Mouse (Mus musculus): ENCODE measurements at regions not wholly inside any gene's neighbourhood (a gene's known extent, or its start where the extent isn't known, plus 50 kb on each side); places are given as distances from the start of the nearest gene placed in this dataset.

DNA sequence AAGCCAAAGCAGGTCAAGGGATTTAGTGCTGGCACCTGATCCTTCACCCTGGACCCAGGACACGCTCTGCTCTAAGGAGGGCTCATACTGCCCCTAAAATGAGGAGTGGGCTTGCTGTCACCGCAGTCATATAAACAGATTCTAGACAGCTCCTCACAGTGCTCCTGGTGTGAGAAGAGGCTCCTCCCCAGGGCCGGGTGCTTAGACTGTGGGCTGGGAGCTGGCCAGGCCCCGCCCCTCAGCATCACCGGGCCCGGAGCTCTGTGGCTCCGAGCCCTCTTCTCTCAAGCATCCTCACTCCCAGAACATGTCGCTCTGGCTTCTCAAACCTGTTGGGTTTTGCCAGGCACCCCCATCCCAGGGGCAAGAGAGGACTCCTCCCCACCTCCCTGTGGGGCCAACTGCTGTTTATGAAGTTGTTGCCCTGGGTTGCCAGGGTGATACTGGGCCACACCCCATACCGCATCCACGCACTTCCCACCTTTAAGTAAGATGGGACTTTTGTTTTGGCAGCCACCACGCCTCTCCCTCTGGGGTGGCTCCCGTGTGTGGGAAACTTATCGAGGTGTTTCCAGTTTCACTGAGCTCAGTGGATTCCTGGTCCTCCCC, 156.2 kb downstream of the Mn1 start:
- H3K4me1 ChIP-seq (ENCODE audit: control insufficient read depth, insufficient read depth, insufficient read length, low read length) = peaks cover 10% of the 10 kb centered on the region
- no peak overlapping the region for H3K4me3 ChIP-seq (ENCODE audit: insufficient read depth, low read depth, low read length)

DNA sequence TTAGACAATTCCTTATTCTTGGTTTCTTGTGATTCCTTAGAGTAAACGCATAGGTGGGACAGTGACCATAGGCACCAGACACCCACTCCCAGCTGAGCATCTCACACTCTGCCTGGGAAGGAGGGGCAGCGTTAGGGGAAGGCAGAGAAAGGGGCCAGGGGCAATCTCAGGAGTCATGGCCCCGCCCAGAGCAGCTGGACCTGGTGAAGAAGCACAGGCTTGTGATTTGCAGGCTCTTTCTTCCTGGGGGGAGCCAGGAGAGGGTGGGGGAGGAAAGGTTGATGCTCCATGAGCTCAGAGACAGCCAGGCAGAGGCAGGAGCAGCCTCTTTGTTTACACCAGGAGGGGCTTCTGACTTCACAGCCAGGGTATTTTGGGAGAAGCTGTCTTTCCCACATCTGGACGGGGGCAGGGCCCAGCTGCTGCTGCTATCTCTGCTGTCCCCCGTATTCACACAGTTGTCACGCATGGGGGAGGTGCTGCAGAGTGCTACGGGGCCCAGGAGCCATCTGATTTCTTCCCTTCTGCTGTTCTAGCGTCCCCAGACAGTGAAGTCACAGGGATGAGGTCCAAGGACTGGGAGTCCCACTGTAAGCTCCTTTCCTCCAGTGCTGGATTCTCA, 157.2 kb downstream of the Mn1 start:
- H3K4me1 ChIP-seq (ENCODE audit: control insufficient read depth, insufficient read depth, insufficient read length, low read length) = peaks cover 10% of the 10 kb centered on the region
- no peak overlapping the region for H3K27ac ChIP-seq (replicated peaks; ENCODE audit: low read depth, low read length)
- H3K4me3 ChIP-seq (ENCODE audit: insufficient read depth, low read depth, low read length) = no peak overlapping the region

More for the DNA sequence above, 156.2 kb downstream of the Mn1 start:
- no peak overlapping the region for H3K27ac ChIP-seq (replicated peaks; ENCODE audit: low read depth, low read length)

DNA sequence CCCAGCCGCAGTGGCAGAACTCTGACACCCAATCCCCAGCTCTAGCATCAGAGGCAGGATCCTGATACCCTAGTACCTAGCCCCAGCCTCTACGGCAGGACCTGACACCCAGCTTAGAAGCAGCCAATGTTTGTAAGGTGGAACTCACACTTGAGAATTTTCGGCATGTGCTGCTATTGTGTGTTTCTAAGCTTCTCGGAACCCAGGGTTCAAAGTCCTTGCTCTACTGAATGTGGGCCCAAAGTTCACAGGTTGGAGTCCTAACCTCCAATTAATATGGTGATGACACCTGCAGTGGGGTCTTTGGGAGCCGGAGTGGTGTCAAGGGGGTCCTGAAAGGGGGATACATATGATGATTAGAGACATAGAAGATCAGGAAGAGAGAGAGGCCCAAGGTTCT, 158.2 kb downstream of the Mn1 start:
- H3K4me1 ChIP-seq (ENCODE audit: control insufficient read depth, insufficient read depth, insufficient read length, low read length) = peaks cover 10% of the 10 kb centered on the region
- no peak overlapping the region for H3K4me3 ChIP-seq (ENCODE audit: insufficient read depth, low read depth, low read length)
- H3K27ac ChIP-seq (replicated peaks; ENCODE audit: low read depth, low read length) = no peak overlapping the region

DNA sequence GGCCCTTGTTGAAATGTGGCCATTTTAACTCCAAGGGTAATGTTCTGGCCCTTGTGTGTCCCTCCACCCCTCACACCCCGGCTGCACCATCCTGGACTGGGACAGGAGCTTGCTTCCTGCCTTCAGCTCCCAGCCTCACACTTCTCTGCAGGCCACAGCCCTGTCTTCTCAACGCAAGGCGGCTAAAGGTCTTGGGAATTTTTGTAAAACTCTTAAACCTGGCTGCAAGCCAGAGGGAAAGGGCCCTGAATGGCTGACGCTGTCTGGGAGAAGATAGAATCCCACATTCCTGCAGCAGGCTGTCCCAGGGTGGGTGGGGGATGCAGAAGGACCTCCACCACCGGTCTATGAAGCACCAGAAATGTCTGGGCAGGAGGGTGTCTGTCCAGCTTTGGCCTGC, 156.3 kb upstream of the Gm26897 start:
- Histone ChIP-seq H3K27ac (replicated peaks; ENCODE audit: low read depth, low read length) (peak overlapping the region; percentile 45; the same call in 1 of the 2 replicates), H3K4me1 (ENCODE audit: control insufficient read depth, insufficient read depth, insufficient read length, low read length) (peaks cover 10% of the 10 kb centered on the region)

DNA sequence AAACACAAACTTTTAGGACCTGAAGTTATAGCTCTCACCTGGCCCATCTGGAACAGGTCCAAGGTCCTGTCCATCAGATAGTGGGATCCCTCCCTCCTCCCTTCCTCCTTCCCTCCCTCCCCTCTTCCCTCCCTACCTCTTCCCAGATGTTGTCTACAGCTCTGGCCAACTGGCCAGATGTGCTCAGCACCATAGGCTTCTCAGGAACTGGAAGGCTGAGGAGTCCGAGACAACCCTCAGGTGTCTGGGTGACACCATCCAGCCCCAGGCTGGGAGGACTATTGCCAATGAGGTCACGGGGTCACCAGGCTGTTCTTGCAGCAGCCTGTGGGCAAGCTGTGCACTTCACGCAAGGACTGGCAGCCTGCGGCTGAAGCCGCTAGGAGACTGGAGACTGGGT, 155.6 kb upstream of the Gm26897 start:
- H3K4me1 ChIP-seq (ENCODE audit: control insufficient read depth, insufficient read depth, insufficient read length, low read length) = peaks cover 10% of the 10 kb centered on the region

More for the DNA sequence above, 156.3 kb upstream of the Gm26897 start:
- H3K4me3 ChIP-seq (ENCODE audit: insufficient read depth, low read depth, low read length) = no peak overlapping the region

DNA sequence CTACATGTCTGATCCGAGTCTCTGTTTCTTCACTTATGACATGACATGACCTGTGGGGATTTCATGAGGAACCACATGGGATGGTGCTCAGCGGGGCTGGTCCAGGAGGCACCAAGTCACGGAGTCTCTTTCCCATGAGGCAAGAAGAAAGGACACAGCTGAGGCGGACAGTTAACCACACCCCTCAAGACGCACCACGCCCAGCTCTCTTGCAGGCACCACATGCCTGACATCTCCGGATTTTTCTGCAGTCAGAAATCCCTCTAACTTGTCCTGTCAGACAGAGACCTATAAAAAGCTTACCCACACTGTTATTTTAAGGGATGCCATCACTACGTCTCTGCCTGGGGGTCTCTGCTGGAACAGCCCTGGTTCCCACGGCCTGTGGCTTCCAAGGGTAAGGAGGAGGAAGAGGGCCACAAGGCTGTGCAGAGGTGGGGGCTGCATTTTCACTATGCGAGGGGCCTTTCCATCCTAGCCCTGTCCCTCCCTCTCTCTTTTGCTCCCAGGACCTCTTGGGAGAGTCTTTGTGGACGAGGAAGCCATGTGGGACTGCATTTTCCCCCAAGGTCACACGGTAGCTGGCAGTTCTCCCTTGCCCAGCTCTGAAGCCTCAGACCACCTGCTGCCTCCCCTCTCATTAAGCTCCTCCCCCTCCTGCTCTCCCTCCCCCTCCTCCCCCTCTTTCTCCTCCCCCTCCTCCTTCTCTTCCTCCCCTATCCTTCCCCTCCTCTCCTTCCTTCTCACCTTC, 154.6 kb upstream of the Gm26897 start:
- H3K4me3 ChIP-seq (ENCODE audit: insufficient read depth, low read depth, low read length) = no peak overlapping the region
- no peak overlapping the region for H3K27ac ChIP-seq (replicated peaks; ENCODE audit: low read depth, low read length)
- peaks cover 10% of the 10 kb centered on the region for H3K4me1 ChIP-seq (ENCODE audit: control insufficient read depth, insufficient read depth, insufficient read length, low read length)

More for the DNA sequence above, 155.6 kb upstream of the Gm26897 start:
- Histone ChIP-seq H3K4me3 (ENCODE audit: insufficient read depth, low read depth, low read length) (no peak overlapping the region), H3K27ac (replicated peaks; ENCODE audit: low read depth, low read length) (no peak overlapping the region)

DNA sequence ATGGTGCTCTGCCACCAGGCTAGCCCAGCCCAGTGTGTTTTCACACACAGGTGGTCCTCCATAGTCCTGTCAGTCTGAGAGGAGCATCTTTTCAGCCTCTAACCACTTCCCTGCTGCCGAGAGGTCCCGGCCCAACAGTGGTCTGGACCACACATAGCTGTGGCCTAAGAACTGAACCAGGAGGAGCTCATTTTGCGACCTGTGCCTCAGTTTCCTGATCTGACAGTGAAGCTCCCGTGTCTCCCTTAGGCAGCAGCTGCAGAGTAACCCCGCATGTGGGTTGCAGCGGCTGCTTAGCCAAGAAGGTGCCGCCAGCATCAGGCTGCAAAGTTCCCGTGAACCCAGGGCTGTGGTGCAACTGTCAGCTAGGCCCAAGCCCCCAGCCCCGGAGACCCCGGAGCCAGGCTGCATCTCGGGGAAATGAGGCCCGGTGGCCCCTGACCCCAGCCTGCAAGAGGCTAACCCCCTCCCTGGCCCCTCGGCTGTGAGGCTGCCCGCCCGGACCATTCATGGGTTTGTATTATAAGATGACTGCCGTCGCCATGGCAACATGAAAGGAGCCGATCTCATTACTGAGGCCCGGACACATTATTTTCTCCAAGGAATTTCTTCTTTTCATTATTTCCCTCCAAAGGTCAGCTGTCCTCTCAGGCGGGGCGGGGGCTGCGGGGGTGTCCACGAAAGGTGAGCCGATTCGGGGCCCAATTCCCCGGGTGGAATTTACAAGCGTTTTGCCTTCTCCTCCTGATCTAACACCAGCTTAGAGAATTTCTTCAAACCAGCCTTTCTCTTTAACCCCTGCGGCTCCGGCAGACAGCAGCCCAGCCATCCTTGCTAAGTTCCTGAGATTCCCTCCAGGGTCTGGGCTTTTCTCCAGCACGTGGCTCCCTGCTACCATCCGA, 152.6 kb upstream of the Gm26897 start:
- no peak overlapping the region for H3K4me3 ChIP-seq (ENCODE audit: insufficient read depth, low read depth, low read length)
- no peak overlapping the region for H3K27ac ChIP-seq (replicated peaks; ENCODE audit: low read depth, low read length)

DNA sequence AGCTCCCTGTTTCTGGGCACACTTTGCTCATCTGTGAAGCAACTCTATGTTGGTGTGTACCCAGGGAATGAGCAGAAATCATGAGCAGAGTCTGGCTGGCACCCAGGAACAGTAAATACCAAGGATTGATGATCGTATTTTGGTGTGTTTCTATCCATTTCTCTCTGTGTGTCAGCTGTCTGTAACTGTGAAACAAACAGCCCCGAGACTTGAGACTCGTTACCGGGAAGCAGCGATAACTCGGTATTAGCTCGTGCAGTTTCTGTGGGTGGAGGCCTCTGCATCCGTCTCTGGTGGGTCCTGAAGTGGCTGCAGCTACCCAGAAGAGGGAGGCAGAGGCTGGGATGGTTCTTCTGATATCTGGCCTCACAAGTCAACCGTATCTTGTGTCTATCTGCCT, 151.7 kb upstream of the Gm26897 start:
- Histone ChIP-seq H3K27ac (replicated peaks; ENCODE audit: low read depth, low read length) (no peak overlapping the region), H3K4me3 (ENCODE audit: insufficient read depth, low read depth, low read length) (no peak overlapping the region), H3K4me1 (ENCODE audit: control insufficient read depth, insufficient read depth, insufficient read length, low read length) (peaks cover 10% of the 10 kb centered on the region)

More for the DNA sequence above, 152.6 kb upstream of the Gm26897 start:
- peaks cover 10% of the 10 kb centered on the region for H3K4me1 ChIP-seq (ENCODE audit: control insufficient read depth, insufficient read depth, insufficient read length, low read length)

DNA sequence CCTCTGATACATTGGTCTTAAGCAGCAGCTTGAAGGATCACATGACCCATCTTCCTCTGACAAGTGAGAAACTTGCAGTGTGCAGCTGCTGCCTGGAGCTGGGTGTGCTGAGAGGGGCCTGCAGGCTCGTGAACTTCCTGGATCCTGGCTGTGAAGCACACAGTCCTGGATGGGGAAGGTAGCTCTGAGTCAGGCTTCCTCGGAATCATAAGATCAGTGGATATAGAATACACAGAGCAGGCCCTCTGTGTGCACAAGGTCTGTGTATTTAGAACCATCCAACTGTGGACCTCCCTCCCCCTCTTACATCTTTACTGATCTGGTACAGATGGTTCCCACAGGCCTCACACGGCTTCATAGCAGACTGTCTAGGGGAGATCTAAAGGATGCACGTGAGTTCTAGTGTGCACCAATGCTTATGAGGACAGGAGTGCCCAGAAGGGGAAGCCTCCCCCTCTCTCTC, 143.1 kb upstream of the Gm26897 start:
- Histone ChIP-seq H3K4me3 (ENCODE audit: insufficient read depth, low read depth, low read length) (no peak overlapping the region), H3K27ac (replicated peaks; ENCODE audit: low read depth, low read length) (no peak overlapping the region), H3K4me1 (ENCODE audit: control insufficient read depth, insufficient read depth, insufficient read length, low read length) (no peaks in the 10 kb centered on the region)

DNA sequence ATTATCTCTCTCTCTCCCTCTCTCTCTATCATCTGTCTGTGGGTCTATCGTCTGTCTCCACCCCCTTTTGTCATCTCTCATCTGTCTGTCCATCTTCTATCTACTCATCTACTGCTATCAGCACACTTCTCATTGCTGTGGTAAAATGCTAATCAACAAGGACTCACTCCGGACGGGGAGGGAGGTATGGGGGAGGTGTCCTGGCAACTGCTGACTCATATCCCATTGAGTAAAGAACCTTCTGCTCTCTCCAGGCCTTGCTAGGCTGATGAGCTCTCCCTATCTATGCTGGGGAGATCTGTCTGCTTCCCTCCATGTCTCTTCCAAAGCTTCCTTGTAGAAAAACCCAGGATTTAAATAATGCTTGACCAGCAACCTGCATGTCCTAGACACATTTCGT, 140.9 kb upstream of the Gm26897 start:
- Histone ChIP-seq H3K4me1 (ENCODE audit: control insufficient read depth, insufficient read depth, insufficient read length, low read length) (no peaks in the 10 kb centered on the region), H3K27ac (replicated peaks; ENCODE audit: low read depth, low read length) (no peak overlapping the region), H3K4me3 (ENCODE audit: insufficient read depth, low read depth, low read length) (no peak overlapping the region)

DNA sequence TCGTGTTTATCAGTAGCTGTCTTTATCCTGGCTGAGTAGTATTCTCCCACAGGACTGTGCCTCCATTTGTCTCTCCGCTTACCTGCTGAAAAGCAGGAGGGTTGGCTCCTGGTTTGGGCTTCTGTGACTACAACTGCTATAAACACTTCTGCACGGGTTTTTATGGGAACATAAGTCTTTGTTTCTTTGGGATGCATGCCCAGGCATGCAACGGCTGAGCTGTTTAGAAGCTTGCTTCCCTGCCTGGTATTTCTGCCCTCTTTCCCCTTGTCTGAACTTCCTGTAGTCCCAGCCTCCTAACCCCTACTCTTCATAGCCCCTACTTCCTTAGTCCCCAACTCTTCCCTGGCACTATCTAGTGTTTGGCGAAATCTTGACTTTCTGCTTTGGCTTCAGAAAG, 139.6 kb upstream of the Gm26897 start:
- Histone ChIP-seq H3K27ac (replicated peaks; ENCODE audit: low read depth, low read length) (no peak overlapping the region), H3K4me1 (ENCODE audit: control insufficient read depth, insufficient read depth, insufficient read length, low read length) (no peaks in the 10 kb centered on the region), H3K4me3 (ENCODE audit: insufficient read depth, low read depth, low read length) (no peak overlapping the region)

DNA sequence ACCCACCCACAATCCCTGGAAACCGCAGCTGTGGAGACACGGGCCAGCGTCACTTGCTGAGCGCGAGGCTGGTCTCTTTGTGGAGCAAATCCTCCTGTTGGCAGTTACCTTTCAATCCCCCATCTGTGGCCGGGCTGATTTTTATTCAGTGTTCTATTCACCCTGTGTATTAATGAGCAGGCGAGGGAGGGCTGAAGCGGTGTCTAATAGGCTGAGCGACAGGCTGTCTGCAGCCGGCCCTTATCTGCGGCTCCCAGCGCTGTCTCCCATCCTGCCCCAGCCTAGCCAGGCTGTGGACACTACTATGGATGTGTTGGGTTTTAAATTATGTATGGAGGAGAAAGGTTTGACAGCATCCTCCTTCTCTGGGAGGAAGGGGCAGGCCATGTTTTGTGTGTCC, 138.3 kb upstream of the Gm26897 start:
- H3K27ac ChIP-seq (replicated peaks; ENCODE audit: low read depth, low read length) = no peak overlapping the region
- no peak overlapping the region for H3K4me3 ChIP-seq (ENCODE audit: insufficient read depth, low read depth, low read length)
- H3K4me1 ChIP-seq (ENCODE audit: control insufficient read depth, insufficient read depth, insufficient read length, low read length) = no peaks in the 10 kb centered on the region

DNA sequence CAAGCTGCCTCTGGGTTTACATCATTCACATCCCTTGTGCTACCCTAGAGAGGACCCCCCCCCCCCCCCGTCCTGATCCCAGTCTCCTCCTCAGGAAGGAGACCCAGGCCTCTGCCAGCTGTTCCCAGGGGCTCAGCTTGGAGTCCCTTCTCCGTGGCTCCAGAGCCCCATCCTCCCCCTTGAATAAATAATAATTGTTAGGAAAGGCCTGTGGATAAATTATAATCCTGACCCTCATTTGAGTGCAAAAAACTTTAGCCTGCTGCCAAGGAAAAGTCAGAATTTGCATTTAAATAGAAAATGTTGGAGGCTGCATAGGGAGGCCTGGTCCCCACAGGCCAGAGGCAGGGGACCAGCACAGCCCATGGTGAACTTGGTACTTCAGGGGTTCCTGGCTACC, 136.0 kb upstream of the Gm26897 start:
- Histone ChIP-seq H3K27ac (replicated peaks; ENCODE audit: low read depth, low read length) (no peak overlapping the region), H3K4me1 (ENCODE audit: control insufficient read depth, insufficient read depth, insufficient read length, low read length) (no peaks in the 10 kb centered on the region), H3K4me3 (ENCODE audit: insufficient read depth, low read depth, low read length) (no peak overlapping the region)

DNA sequence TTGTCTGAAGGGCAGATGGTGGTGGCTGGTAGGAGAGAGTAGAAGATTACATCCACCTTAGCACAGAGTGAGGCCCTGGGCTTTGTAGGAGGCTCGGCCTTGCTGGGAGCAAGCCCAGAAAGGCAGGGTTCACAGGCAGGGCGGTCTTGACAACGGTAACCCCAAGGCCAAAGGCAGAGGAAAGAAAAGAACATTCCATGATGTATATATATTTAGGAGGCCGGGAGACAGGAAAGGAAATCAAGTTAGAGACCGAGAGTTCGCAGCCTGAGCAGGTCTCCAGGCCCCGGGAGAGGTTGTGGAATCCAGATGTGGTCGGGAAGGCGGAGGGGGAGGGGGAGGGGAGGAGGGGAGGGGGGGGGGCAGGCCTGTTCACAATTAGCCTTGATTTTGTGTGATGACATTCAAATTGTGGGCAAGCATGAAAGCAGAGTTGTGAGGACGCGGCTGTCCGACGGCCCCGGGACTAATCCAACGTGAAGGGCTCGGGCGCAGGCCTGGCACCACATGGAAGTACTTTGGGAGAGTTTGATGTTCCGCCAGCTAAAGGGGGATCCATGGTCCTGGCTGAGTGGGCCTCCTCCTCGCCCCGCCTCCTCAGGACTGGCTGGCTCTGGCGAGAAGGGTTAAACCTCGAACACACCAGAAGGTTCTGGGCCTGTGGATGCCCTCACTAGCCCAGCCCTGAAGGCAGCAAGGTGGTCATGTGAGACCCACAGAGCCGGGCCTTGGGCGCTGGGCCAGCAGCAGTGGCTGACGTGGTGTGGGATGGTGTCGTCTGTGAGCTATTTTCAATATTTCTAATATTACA, 131.8 kb upstream of the Gm26897 start:
- Histone ChIP-seq H3K4me1 (ENCODE audit: control insufficient read depth, insufficient read depth, insufficient read length, low read length) (no peaks in the 10 kb centered on the region), H3K27ac (replicated peaks; ENCODE audit: low read depth, low read length) (no peak overlapping the region), H3K4me3 (ENCODE audit: insufficient read depth, low read depth, low read length) (no peak overlapping the region)
